Mouse (Mus musculus): ENCODE measurements around the gene Grm4.

GRCm38 (mm10) chr17:27465924-27466323 is 55.3 kb downstream of the Grm4 start:
- TF ChIP-seq CTCF (IDR thresholded peaks at IDR 0.05; ENCODE audit: low read depth) (no peak), EP300 (optimal IDR thresholded peaks at IDR 0.05) (no peak)

Measured in stomach, postnatal 0 days (tissue).